Mouse (Mus musculus) limb, embryonic 14.5 days (tissue): ENCODE measurements at regions not wholly inside any gene's neighbourhood (a gene's known extent, or its start where the extent isn't known, plus 50 kb on each side); places are given as distances from the start of the nearest gene placed in this dataset.

ENCODE experiments used
- ATAC-seq: fragments of 200-750 bp; cut with Nextera tagmentation; 2 replicates; pipeline ENCODE4 v1.8.0; 2017; ENCODE audit warnings: low read depth, moderate number of reproducible peaks, moderate TSS enrichment; ENCODE audit not compliant: low FRiP score
- DNase-seq: peaks from one replicate; pipeline ENCODE4 v3.0.0-alpha.2; 2015; ENCODE audit warnings: low spot score
- H3K27ac ChIP-seq: fragments of 300-500 bp; sonication (generic); replicated peaks from 2 replicates; pipeline ENCODE4 v1.5.1; 2014; ENCODE audit warnings: low read depth, mild to moderate bottlenecking, low read length, moderate library complexity, mixed read lengths
- H3K27me3 ChIP-seq: fragments of 300-500 bp; sonication (generic); 2 replicates; pipeline ENCODE4 v1.6.1; 2014; ENCODE audit warnings: low read length, mixed read lengths; ENCODE audit not compliant: control insufficient read depth, insufficient read depth
- H3K36me3 ChIP-seq: fragments of 300-500 bp; sonication (generic); 2 replicates; pipeline ENCODE4 v1.6.1; 2014; ENCODE audit warnings: mild to moderate bottlenecking, low read length, moderate library complexity, mixed read lengths; ENCODE audit not compliant: control insufficient read depth, insufficient read depth
- H3K4me1 ChIP-seq: fragments of 300-500 bp; sonication (generic); 2 replicates; pipeline ENCODE4 v1.6.1; 2014; ENCODE audit warnings: antibody characterized with exemption, low read length, mixed read lengths; ENCODE audit not compliant: control insufficient read depth, insufficient read depth
- H3K4me2 ChIP-seq: fragments of 300-500 bp; sonication (generic); replicated peaks from 2 replicates; pipeline ENCODE4 v1.6.1; 2014; ENCODE audit warnings: low read depth, mild to moderate bottlenecking, low read length, moderate library complexity; ENCODE audit not compliant: severe bottlenecking
- H3K4me3 ChIP-seq: fragments of 300-500 bp; sonication (generic); replicated peaks from 2 replicates; pipeline ENCODE4 v1.5.1; 2014; ENCODE audit warnings: low read length
- H3K9ac ChIP-seq: fragments of 300-500 bp; sonication (generic); 2 replicates; pipeline ENCODE4 v1.6.1; 2014; ENCODE audit warnings: mild to moderate bottlenecking, low read depth, low read length, moderate library complexity; ENCODE audit not compliant: severe bottlenecking
- H3K9me3 ChIP-seq: fragments of 300-500 bp; sonication (generic); 2 replicates; pipeline ENCODE4 v1.6.1; 2016; ENCODE audit warnings: low read length; ENCODE audit not compliant: control insufficient read depth
- POLR2A ChIP-seq: fragments of 200-500 bp; IDR thresholded peaks from 2 replicates; pipeline ENCODE4 v1.8.0; 2012; ENCODE audit warnings: inconsistent platforms, mild to moderate bottlenecking, moderate library complexity, borderline replicate concordance; ENCODE audit not compliant: insufficient read depth, insufficient read length; ENCODE audit errors: extremely low read depth
- WGBS: fragments of 180-500 bp; shearing (Covaris S2); extraction: QIAGEN DNeasy Blood & Tissue Kit; methylation state at CpG from one replicate; pipeline ENCODE4 v1.1.7; 2014; 5-methylcytosine and 5-hydroxymethylcytosine counted together

GRCm38 (mm10) chr13:80267131-80267530, 616.1 kb upstream of the Arrdc3 start:
- Histone ChIP-seq H3K27ac (no peak overlapping the region), H3K36me3 (no peaks in the 10 kb centered on the region), H3K9ac (no peak overlapping the region), H3K4me2 (no peak overlapping the region), H3K9me3 (no peaks in the 10 kb centered on the region), H3K4me1 (no peaks in the 10 kb centered on the region), H3K4me3 (no peak overlapping the region), H3K27me3 (no peaks in the 10 kb centered on the region)
- no peak for TF ChIP-seq POLR2A
- DNase-seq = no peak
- no peak for ATAC-seq
- WGBS = 89% methylated on average over 4 of the region's 4 CpGs

- Histone ChIP-seq H3K9me3 (no peaks in the 10 kb centered on the region), H3K9ac (no peak overlapping the region), H3K4me1 (no peaks in the 10 kb centered on the region), H3K36me3 (no peaks in the 10 kb centered on the region), H3K4me2 (no peak overlapping the region), H3K27me3 (no peaks in the 10 kb centered on the region), H3K4me3 (no peak overlapping the region), H3K27ac (no peak overlapping the region)
- ATAC-seq (no peak), DNase-seq (no peak)
- no peak for TF ChIP-seq POLR2A
- WGBS = 87% methylated on average over 1 of the region's 1 CpGs
Observed at GRCm38 (mm10) chr13:80273976-80274375, 609.2 kb upstream of the Arrdc3 start.

DNA sequence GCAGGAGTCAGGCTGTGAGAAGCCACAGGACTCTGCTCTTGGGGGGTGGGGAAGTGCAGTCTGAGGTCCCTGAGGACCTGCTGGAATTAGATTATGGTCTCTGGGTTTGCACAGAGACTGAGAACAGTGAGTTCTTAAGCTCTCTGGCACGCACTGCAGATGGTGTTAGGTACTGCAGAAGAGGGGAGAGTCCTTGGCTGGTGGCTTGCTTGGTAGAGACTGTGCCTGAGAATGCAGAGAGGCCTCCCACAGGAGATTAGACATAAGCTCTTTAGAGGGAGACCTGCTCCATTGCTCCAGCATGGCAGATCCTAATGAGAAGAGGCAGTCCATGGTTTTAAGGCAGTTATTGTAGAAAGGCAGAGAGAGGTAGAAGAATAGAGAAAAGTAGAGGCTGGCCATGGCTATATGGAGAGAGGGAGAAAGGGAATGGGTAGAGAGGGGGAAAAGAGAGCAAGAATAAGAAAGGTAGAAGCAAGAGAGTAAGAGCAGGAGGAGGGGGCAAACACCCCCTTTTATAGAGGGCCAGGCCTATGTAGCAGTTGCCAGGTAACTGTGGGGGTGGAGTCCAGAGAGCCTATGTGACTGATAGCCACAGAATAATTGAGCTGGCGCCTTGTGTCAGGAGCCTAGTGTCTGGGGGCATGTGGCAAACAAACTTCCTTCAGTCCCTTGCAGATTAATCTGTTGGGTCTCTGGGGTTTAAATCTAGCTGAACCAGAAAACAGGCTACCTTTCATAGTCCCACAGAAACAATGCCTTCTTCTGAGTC, 591.3 kb upstream of the Arrdc3 start:
- H3K36me3 ChIP-seq = no peaks in the 10 kb centered on the region
- no peak overlapping the region for H3K4me3 ChIP-seq
- H3K4me2 ChIP-seq = no peak overlapping the region
- H3K27ac ChIP-seq = no peak overlapping the region
- ATAC-seq (no peak), DNase-seq (no peak)
- 58% methylated on average over 2 of the region's 2 CpGs for WGBS
- no peaks in the 10 kb centered on the region for H3K9me3 ChIP-seq
- no peak overlapping the region for H3K9ac ChIP-seq
- no peak for TF ChIP-seq POLR2A
- H3K27me3 ChIP-seq = no peaks in the 10 kb centered on the region
- no peaks in the 10 kb centered on the region for H3K4me1 ChIP-seq

DNA sequence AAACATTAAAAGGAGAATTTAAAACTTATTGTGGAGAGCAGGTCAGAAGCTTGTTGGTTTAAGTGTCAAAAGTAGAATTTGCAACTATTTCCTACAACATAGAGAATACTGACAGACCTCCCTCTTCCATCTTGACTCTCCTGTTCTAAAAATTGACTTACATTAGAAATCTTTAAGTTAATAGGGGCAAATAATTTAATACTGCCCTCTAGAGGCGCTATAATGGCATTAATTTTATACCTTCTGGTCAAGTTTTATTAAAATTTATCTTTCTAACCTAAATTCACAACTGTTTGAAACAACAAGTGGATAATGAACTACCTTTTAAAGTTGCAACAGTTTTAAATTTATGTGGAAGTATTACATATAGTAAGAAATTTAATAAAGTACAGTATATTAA, 587.5 kb upstream of the Arrdc3 start:
- DNase-seq = no peak
- no peak for TF ChIP-seq POLR2A

DNA sequence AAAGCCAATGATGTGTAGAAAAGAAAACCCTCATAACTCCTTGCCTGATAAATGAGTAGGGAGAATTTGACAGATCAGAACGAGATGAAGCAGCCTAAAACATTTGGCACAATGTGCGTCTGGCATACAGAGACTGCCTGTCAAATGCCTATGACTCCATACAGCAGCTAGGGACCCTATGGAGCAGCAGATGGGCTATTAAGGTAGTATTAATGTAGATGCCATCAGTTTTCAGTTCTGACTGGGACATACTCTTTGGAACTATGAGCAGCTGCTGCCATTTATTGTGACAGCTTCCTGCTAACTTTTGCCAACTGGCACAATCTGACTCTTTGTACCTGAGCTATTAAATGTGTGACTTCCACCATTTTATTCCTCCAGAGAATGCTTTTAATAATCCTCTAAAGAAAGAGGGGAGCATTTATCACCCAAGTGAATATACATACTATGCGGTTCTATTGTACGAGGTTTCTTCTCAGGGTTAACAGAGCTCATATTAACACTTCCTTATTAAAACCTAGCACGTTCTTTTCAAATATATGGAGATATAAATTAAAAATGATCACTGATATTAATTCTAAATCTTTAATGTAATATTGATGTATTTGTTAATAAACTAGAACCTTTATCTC, 549.0 kb upstream of the Arrdc3 start:
- WGBS = 52% methylated on average over 5 of the region's 5 CpGs
- H3K36me3 ChIP-seq = no peaks in the 10 kb centered on the region
- H3K27ac ChIP-seq = no peak overlapping the region
- TF ChIP-seq POLR2A = no peak
- H3K9me3 ChIP-seq = no peaks in the 10 kb centered on the region
- ATAC-seq = no peak
- H3K4me2 ChIP-seq = no peak overlapping the region
- H3K27me3 ChIP-seq = no peaks in the 10 kb centered on the region
- H3K4me3 ChIP-seq = no peak overlapping the region
- no peaks in the 10 kb centered on the region for H3K4me1 ChIP-seq
- H3K9ac ChIP-seq = no peak overlapping the region
- no peak for DNase-seq

More for the DNA sequence above, 587.5 kb upstream of the Arrdc3 start:
- H3K27me3 ChIP-seq = no peaks in the 10 kb centered on the region
- no peaks in the 10 kb centered on the region for H3K4me1 ChIP-seq
- no peak overlapping the region for H3K4me3 ChIP-seq
- no peak overlapping the region for H3K9ac ChIP-seq
- WGBS = 9% methylated on average over 1 of the region's 1 CpGs
- no peak overlapping the region for H3K4me2 ChIP-seq
- H3K27ac ChIP-seq = no peak overlapping the region
- no peaks in the 10 kb centered on the region for H3K9me3 ChIP-seq
- no peak for ATAC-seq
- H3K36me3 ChIP-seq = no peaks in the 10 kb centered on the region
